Mouse (Mus musculus) myocyte (in vitro differentiated cells): ENCODE results near the gene Tuba3a.

Experiments
- CEBPB ChIP-seq: IDR thresholded peaks from 2 replicates; pipeline ENCODE4 v1.6.1; 2011; ENCODE audit warnings: mild to moderate bottlenecking, moderate library complexity; ENCODE audit not compliant: poor library complexity, insufficient read depth, severe bottlenecking
- MYOG ChIP-seq, 3 experiments: IDR thresholded peaks; one replicate each; pipeline ENCODE4 v1.6.1; 2011; ENCODE audit warnings: control low read depth in 2 of 3, low read depth in 2 of 3, mild to moderate bottlenecking in 2 of 3; ENCODE audit not compliant: insufficient read length in 2 of 3, control insufficient read depth in 1 of 3, insufficient read depth in 1 of 3
- POLR2A ChIP-seq: IDR thresholded peaks from one replicate; pipeline ENCODE4 v1.6.1; 2011; ENCODE audit warnings: low read depth, mild to moderate bottlenecking, control low read depth, moderate library complexity; ENCODE audit not compliant: insufficient read length
- TCF12 ChIP-seq: IDR thresholded peaks from one replicate; pipeline ENCODE4 v1.6.1; 2011; ENCODE audit warnings: mild to moderate bottlenecking, control low read depth; ENCODE audit not compliant: poor library complexity, insufficient read depth, severe bottlenecking
- USF1 ChIP-seq: IDR thresholded peaks from one replicate; pipeline ENCODE4 v1.6.1; 2011; ENCODE audit warnings: low read depth, mild to moderate bottlenecking, control low read depth, moderate library complexity

- TF ChIP-seq MYOG (IDR thresholded peaks at IDR 0.05; ENCODE audit: control insufficient read depth in 1 of 3, insufficient read depth in 1 of 3, insufficient read length in 2 of 3, low read depth in 2 of 3): no peak
- TF ChIP-seq POLR2A: no peak
- TF ChIP-seq USF1: no peak
- no peak for TF ChIP-seq CEBPB
- TF ChIP-seq TCF12: no peak
These were observed 49.1 kb downstream of the Tuba3a start, which contains the start of gene Cd27 for GRCm38 (mm10) chr6:125236782-125237181.
